Mouse (Mus musculus): ENCODE results near the gene Pde8b. TPM values are rescaled to one million over a fixed set of nuclear protein-coding genes. Genes with fewer than 3 reads are reported as not detected.
"Not testable (repeated sequence)": the region's sequence is repeated elsewhere in the genome, so short reads cannot be mapped to it uniquely, and the experiment has no call there.

The Pde8b gene
- polyA plus RNA-seq, 1 experiment from 2014 or later, result 1.2 TPM

DNA sequence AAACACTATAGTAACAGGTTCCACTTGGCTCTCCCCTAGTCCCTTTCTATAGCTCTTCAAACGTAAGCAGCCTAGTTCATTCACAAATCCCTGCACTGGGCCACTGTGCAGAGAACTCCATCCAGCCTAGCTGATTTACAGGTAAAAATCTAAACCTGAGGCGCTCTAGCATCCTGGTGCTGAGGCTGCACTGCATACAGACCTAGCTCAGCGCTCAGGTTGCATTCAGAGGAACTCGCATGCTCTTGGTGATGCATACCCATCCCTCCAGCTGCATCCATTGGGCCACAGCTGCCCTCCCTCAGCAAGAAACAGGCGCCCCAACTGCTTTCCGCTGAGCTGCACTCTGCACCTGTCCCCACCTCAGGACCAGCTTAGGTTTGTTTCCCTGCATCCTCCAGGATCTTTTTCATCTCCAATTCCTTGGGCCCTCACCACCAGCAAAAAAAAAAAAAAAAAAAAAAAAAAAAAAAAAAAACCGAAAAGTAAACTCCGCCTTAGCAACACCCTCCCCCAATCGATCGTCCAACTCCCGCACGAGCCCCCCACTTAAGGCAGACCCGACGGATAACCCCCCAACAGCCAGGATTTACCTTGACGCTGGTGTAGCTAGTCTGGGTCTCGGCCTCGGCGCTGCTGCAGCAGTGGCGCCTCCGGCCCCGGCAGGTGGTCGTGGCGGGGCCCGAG lies 28.1 kb downstream of the Pde8b start:
- ChIA-PET POLR2A (no interaction called here), CTCF (interaction anchor here (1.5 kb wide), 1 partner anchor 65 kb away, joined by 4 read pairs; no protein-coding TSS in a partner anchor)
- TF ChIP-seq CTCF (IDR thresholded peaks at IDR 0.05), result no peak
- ATAC-seq (no peak), DNase-seq (ENCODE audit: low read depth, low spot score) (no peak)
- peaks cover 8% of the 10 kb centered on the region for H3K27me3 ChIP-seq
- in situ Hi-C loops (cut with MboI; ENCODE audit: low pct_unique_long_range_greater_than_20kb), result no loop called here

DNA sequence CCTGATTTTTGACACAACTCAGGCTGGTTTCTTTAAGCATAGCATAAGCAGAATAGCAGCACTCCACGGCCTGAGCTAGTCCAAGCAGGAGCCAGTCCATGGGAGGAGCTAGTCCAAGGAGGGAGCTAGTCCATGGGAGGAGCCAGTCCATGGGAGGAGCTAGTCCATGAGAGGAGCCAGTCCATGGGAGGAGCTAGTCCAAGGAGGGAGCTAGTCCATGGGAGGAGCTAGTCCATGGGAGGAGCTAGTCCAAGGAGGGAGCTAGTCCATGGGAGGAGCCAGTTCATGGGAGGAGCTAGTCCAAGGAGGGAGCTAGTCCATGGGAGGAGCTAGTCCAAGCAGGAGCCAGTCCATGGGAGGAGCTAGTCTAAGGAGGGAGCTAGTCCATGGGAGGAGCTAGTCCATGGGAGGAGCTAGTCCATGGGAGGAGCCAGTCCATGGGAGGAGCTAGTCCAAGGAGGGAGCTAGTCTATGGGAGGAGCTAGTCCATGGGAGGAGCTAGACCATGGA lies 34.4 kb downstream of the Pde8b start:
- H3K27me3 ChIP-seq; in situ Hi-C loops (cut with MboI; ENCODE audit: low pct_unique_long_range_greater_than_20kb); DNase-seq (ENCODE audit: low read depth, low spot score); ATAC-seq; POLR2A ChIA-PET: not testable (repeated sequence)
- CTCF ChIA-PET, result interaction anchor here (1.6 kb wide), 1 partner anchor 11 kb away, joined by 4 read pairs; no protein-coding TSS in a partner anchor

DNA sequence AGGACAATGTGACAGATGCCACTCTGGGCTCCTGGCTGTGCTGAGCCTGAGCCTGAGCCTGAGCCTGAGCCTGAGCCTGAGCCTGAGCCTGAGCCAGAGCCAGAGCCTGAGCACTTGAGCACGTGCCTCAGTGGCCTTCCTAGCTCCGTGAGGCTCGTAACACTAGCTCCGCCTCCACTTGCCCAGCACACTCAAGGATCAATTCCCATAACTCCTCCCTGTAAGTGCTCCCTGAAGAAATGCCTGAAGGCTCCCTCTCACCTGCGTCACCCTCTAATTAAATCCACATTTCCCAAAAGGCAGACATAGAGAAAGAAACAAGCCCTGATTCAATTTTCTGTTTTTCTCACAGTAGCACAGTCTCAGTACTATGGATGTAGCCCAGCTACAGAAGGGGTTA lies 37.8 kb downstream of the Pde8b start:
- no peak for ATAC-seq
- DNase-seq (ENCODE audit: low read depth, low spot score), result no peak
- in situ Hi-C loops (cut with MboI; ENCODE audit: low pct_unique_long_range_greater_than_20kb), result no loop called here
- H3K27me3 ChIP-seq, result no peaks in the 10 kb centered on the region
- no peak for TF ChIP-seq CTCF (IDR thresholded peaks at IDR 0.05)
- POLR2A ChIA-PET, result no interaction called here
- CTCF ChIA-PET, result no interaction called here

DNA sequence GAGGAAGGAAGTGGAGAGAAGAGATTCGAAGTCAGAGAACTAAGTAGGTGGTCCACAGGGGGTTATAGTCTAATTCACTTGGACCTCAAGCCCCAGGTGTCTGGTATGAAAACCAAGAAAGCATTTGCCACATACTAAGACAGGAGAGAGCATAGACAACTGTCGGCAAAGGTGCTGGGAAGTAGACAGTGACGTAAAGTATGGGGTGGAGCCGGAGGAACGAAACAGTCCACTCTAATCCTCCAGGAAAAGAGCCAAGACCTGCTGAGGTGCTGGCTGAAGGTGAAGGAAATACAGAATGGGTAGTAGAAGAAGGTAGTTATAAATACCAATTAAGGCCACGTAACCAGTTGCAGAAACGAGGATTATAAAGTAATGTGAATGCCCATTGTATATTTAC lies 42.8 kb downstream of the Pde8b start:
- ATAC-seq; DNase-seq (ENCODE audit: low read depth, low spot score); in situ Hi-C loops (cut with MboI; ENCODE audit: low pct_unique_long_range_greater_than_20kb); H3K27me3 ChIP-seq; CTCF ChIA-PET: not testable (repeated sequence)
- POLR2A ChIA-PET, result interaction anchor here (0.6 kb wide), 1 partner anchor 110 kb away, joined by 6 read pairs; no protein-coding TSS in a partner anchor

GRCm38 (mm10) chr13:95202151-95202758 lies 47.9 kb downstream of the Pde8b start:
- in situ Hi-C loops (cut with MboI; ENCODE audit: low pct_unique_long_range_greater_than_20kb), result no loop called here
- H3K27me3 ChIP-seq, result no peaks in the 10 kb centered on the region
- ATAC-seq, result no peak
- POLR2A ChIA-PET, result no interaction called here
- no peak for TF ChIP-seq CTCF (IDR thresholded peaks at IDR 0.05)
- no peak for DNase-seq (ENCODE audit: low read depth, low spot score)
- CTCF ChIA-PET, result no interaction called here

DNA sequence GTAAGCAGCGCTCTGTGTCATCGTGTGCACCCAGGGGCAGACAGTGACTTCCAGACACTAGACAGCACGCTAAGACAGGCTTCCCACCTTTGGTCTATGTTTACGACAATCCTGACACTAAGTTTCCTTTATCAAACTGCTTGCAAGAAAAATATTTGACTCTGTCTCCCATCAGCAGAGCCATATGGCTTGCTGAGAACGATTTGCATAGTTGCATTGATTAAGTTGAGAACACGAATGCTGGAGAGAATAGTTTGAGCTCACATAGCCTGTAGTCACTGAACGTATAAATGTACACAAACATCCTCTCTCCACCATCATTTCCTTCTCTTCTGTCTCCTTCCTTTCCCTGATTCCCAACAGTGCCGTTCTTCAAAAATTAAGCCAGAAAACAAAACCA lies 49.3 kb downstream of the Pde8b start:
- H3K27me3 ChIP-seq, result no peaks in the 10 kb centered on the region
- DNase-seq (ENCODE audit: low read depth, low spot score) (no peak), ATAC-seq (no peak)
- in situ Hi-C loops (cut with MboI; ENCODE audit: low pct_unique_long_range_greater_than_20kb), result no loop called here
- TF ChIP-seq CTCF (IDR thresholded peaks at IDR 0.05), result no peak
- ChIA-PET POLR2A (no interaction called here), CTCF (no interaction called here)

- POLR2A ChIA-PET, result no interaction called here
- DNase-seq (ENCODE audit: low read depth, low spot score) (no peak), ATAC-seq (no peak)
- CTCF ChIA-PET, result no interaction called here
- in situ Hi-C loops (cut with MboI; ENCODE audit: low pct_unique_long_range_greater_than_20kb), result no loop called here
- no peak for TF ChIP-seq CTCF (IDR thresholded peaks at IDR 0.05)
- H3K27me3 ChIP-seq, result no peaks in the 10 kb centered on the region
Measured at GRCm38 (mm10) chr13:95200036-95200435, 50.1 kb downstream of the Pde8b start.

DNA sequence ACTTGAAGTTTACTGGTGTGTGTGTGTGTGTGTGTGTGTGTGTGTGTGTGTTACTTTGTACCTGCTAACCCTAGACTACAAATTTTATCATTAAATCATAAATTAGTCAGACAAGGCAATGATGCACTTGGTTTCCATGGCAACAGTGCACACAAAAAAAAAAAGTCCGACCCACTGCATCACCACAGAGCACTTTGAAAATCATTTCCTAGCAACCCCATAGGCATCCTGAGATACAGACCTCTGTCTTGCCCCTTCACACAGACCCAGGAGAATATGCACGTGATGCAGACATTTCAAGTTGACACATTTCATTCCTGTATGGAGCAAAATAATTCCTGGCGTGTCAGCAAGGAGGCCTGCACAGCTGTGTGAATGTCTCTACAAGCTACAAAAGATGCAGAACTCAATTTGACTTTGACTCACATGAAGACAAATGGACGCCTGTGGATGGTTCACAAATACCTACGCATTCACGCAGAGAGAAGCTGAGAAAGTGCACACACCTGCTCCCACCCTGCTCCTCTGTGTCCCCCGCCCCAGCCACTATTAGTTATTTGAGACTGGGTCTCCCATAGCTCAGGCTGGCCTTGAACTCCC lies 53.9 kb downstream of the Pde8b start:
- ATAC-seq (no peak), DNase-seq (ENCODE audit: low read depth, low spot score) (no peak)
- H3K27me3 ChIP-seq, result no peaks in the 10 kb centered on the region
- POLR2A ChIA-PET, result no interaction called here
- TF ChIP-seq CTCF (IDR thresholded peaks at IDR 0.05), result no peak
- in situ Hi-C loops (cut with MboI; ENCODE audit: low pct_unique_long_range_greater_than_20kb), result no loop called here
- CTCF ChIA-PET, result no interaction called here

GRCm38 (mm10) chr13:95191951-95192350 lies 58.2 kb downstream of the Pde8b start:
- DNase-seq (ENCODE audit: low read depth, low spot score) (no peak), ATAC-seq (no peak)
- CTCF ChIA-PET, result no interaction called here

DNA sequence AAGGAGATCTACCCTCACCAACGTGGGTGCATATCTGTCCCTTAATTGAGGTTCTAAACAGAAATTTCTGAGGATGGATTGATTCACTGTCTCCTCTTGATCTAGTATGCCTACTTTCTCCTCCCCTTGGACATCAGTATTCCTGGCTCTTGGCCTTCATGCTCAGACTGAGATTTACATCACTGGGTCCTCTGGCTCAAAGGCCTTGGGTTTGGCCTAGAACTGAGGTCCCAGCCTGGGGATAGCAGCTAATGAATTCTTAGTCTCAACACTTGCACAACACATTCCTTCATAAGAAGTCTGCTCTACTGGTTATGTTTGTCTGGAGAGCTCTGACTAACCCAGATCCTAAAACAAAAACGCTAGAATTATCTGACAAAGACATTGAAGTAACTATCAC lies 61.0 kb downstream of the Pde8b start:
- no peak for DNase-seq (ENCODE audit: low read depth, low spot score)
- POLR2A ChIA-PET, result no interaction called here
- in situ Hi-C loops (cut with MboI; ENCODE audit: low pct_unique_long_range_greater_than_20kb), result no loop called here

More at GRCm38 (mm10) chr13:95191951-95192350, 58.2 kb downstream of the Pde8b start:
- TF ChIP-seq CTCF (IDR thresholded peaks at IDR 0.05), result no peak
- in situ Hi-C loops (cut with MboI; ENCODE audit: low pct_unique_long_range_greater_than_20kb), result no loop called here
- no peaks in the 10 kb centered on the region for H3K27me3 ChIP-seq
- POLR2A ChIA-PET, result no interaction called here

DNA sequence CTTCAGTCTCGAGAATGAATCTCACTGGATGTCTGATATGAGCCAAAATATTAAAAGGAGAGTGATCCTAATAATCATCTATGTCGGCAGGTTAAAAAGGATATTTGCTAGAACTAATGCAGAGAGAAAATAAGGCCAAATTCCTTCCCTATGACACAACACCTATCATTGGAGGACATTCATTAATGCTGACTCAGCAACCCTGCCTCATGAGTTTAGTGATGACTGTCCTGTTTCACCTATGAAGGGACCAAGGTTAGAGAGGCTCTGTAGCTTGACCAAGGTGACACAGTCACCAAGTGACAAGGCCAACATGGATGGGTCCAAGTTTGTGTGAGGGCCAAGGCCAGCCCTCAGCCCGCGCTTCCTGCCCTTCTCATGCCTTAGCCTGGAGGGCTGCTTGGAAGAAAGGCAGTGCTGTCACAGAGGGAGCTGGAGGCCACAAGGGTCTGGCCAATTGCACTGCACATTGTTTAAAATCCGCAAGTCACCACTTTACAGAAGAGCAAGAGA lies 62.9 kb downstream of the Pde8b start:
- DNase-seq (ENCODE audit: low read depth, low spot score) (no peak), ATAC-seq (no peak)
- ChIA-PET POLR2A (no interaction called here), CTCF (no interaction called here)
- in situ Hi-C loops (cut with MboI; ENCODE audit: low pct_unique_long_range_greater_than_20kb), result no loop called here
- no peak for TF ChIP-seq CTCF (IDR thresholded peaks at IDR 0.05)
- no peaks in the 10 kb centered on the region for H3K27me3 ChIP-seq

More for the DNA sequence above, 61.0 kb downstream of the Pde8b start:
- CTCF ChIA-PET, result no interaction called here
- TF ChIP-seq CTCF (IDR thresholded peaks at IDR 0.05), result no peak
- H3K27me3 ChIP-seq, result no peaks in the 10 kb centered on the region
- no peak for ATAC-seq
